Mouse (Mus musculus) CH12.LX (cell line): ENCODE data around the gene Mrps18c. TPM values are rescaled to one million over a fixed set of nuclear protein-coding genes. Genes with fewer than 3 reads are reported as not detected.

ENCODE experiments used
- DNase-seq: peaks from one replicate; pipeline ENCODE4 v3.0.0-alpha.2; 2013; ENCODE audit errors: extremely low read depth
- H3K27ac ChIP-seq: 2 replicates; pipeline ENCODE4 v1.5.1; 2012; ENCODE audit warnings: low read depth, mild to moderate bottlenecking, control low read depth, moderate library complexity; ENCODE audit not compliant: insufficient read depth
- H3K27me3 ChIP-seq: replicated peaks from 2 replicates; pipeline ENCODE3; 2012; ENCODE audit warnings: inconsistent platforms
- H3K36me3 ChIP-seq, 2 experiments: replicated peaks in 1 of 2; 2 replicates each; pipeline versions ENCODE3 to v1.6.1; 2012; ENCODE audit warnings: inconsistent platforms in 1 of 2, low read length in 1 of 2, mild to moderate bottlenecking in 1 of 2, mixed read lengths in 1 of 2, moderate library complexity in 1 of 2; ENCODE audit not compliant: control insufficient read depth in 1 of 2, insufficient read depth in 1 of 2
- H3K4me1 ChIP-seq, 2 experiments: 2 replicates each; pipeline ENCODE4 v1.6.1; 2012; ENCODE audit warnings: inconsistent platforms in 1 of 2, moderate library complexity in 1 of 2; ENCODE audit not compliant: insufficient read depth in 2 of 2, control insufficient read depth in 1 of 2
- H3K4me2 ChIP-seq: 2 replicates; pipeline ENCODE4 v1.6.1; 2012; ENCODE audit warnings: low read depth, mild to moderate bottlenecking, control low read depth; ENCODE audit not compliant: poor library complexity, insufficient read depth, severe bottlenecking
- H3K4me3 ChIP-seq, 3 experiments: fragments of 150-350 bp in 1 of 3; sonication (generic) in 1 of 3; replicated peaks in 1 of 3; 2 replicates each; pipeline versions ENCODE3 to v1.5.1; 2011 to 2012; ENCODE audit warnings: low read depth in 2 of 3, low read length in 2 of 3, mild to moderate bottlenecking in 2 of 3, moderate library complexity in 2 of 3, control low read depth in 1 of 3, improper control_type of control experiment in 1 of 3, inconsistent platforms in 1 of 3, mixed read lengths in 1 of 3; ENCODE audit not compliant: poor library complexity in 1 of 3
- H3K79me2 ChIP-seq: replicated peaks from 2 replicates; pipeline ENCODE4 v1.6.1; 2012; ENCODE audit warnings: mild to moderate bottlenecking, moderate library complexity; ENCODE audit not compliant: control insufficient read depth, poor library complexity, insufficient read depth, severe bottlenecking; ENCODE audit errors: extremely low read depth
- H3K9ac ChIP-seq: 2 replicates; pipeline ENCODE4 v1.6.1; 2012; ENCODE audit warnings: low read depth, mild to moderate bottlenecking, control low read depth, moderate library complexity; ENCODE audit not compliant: insufficient read depth
- H3K9me3 ChIP-seq: replicated peaks from 2 replicates; pipeline ENCODE3; 2012; ENCODE audit warnings: low read length, inconsistent platforms, mixed read lengths
- BHLHE40 ChIP-seq: IDR thresholded peaks from 2 replicates; pipeline ENCODE4 v1.6.1; 2011; ENCODE audit warnings: mild to moderate bottlenecking, low read depth, low read length, improper control_type of control experiment
- CTCF ChIP-seq, 2 experiments: IDR thresholded peaks in 1 of 2; conservative IDR thresholded peaks in 1 of 2; 2 replicates each; pipeline ENCODE4 v1.5.1; 2011 to 2012; ENCODE audit warnings: low read depth in 2 of 2, low read length in 2 of 2, improper control_type of control experiment in 1 of 2, inconsistent platforms in 1 of 2, mild to moderate bottlenecking in 1 of 2, moderate library complexity in 1 of 2
- EP300 ChIP-seq: IDR thresholded peaks from 2 replicates; pipeline ENCODE4 v1.6.1; 2011; ENCODE audit warnings: low read length, improper control_type of control experiment
- ETS1 ChIP-seq: conservative IDR thresholded peaks from 2 replicates; pipeline ENCODE4 v1.6.1; 2012; ENCODE audit warnings: low read depth, mild to moderate bottlenecking, inconsistent platforms, low read length, improper control_type of control experiment, moderate library complexity
- GABPA ChIP-seq: IDR thresholded peaks from 2 replicates; pipeline ENCODE4 v1.6.1; 2012; ENCODE audit warnings: low read depth, low read length, improper control_type of control experiment, inconsistent platforms; ENCODE audit not compliant: insufficient replicate concordance
- MAZ ChIP-seq: IDR thresholded peaks from 2 replicates; pipeline ENCODE4 v1.6.1; 2012; ENCODE audit warnings: low read depth, mild to moderate bottlenecking, inconsistent platforms, low read length, improper control_type of control experiment, moderate library complexity
- MXI1 ChIP-seq: IDR thresholded peaks from 2 replicates; pipeline ENCODE4 v1.6.1; 2011; ENCODE audit warnings: mild to moderate bottlenecking, low read depth, low read length, improper control_type of control experiment
- PAX5 ChIP-seq: IDR thresholded peaks from 2 replicates; pipeline ENCODE4 v1.6.1; 2012; ENCODE audit warnings: low read length, inconsistent platforms, mixed read lengths
- POLR2A ChIP-seq: IDR thresholded peaks from 2 replicates; pipeline ENCODE4 v1.6.1; 2011; ENCODE audit warnings: low read depth, mild to moderate bottlenecking, improper control_type of control experiment, low read length
- POLR2AphosphoS2 ChIP-seq: IDR thresholded peaks from 2 replicates; pipeline ENCODE4 v1.6.1; 2011; ENCODE audit warnings: low read depth, low read length, improper control_type of control experiment
- RCOR1 ChIP-seq: conservative IDR thresholded peaks from 2 replicates; pipeline ENCODE4 v1.6.1; 2012; ENCODE audit warnings: low read depth, mild to moderate bottlenecking, inconsistent platforms, low read length, improper control_type of control experiment
- SIN3A ChIP-seq: IDR thresholded peaks from 2 replicates; pipeline ENCODE4 v1.6.1; 2012; ENCODE audit warnings: low read length, improper control_type of control experiment, inconsistent platforms
- SMC3 ChIP-seq: IDR thresholded peaks from 2 replicates; pipeline ENCODE4 v1.6.1; 2011; ENCODE audit warnings: low read depth, low read length, improper control_type of control experiment
- TBP ChIP-seq: conservative IDR thresholded peaks from 2 replicates; pipeline ENCODE4 v1.6.1; 2011; ENCODE audit warnings: low read depth, low read length, improper control_type of control experiment
- TCF12 ChIP-seq: IDR thresholded peaks from 2 replicates; pipeline ENCODE4 v1.6.1; 2014; ENCODE audit warnings: low read depth, mild to moderate bottlenecking, inconsistent platforms, low read length, improper control_type of control experiment
- USF2 ChIP-seq: conservative IDR thresholded peaks from 2 replicates; pipeline ENCODE4 v1.6.1; 2011; ENCODE audit warnings: low read depth, low read length, improper control_type of control experiment
- ZC3H11A ChIP-seq: IDR thresholded peaks from 2 replicates; pipeline ENCODE4 v1.6.1; 2012; ENCODE audit warnings: low read depth, mild to moderate bottlenecking, inconsistent platforms, low read length, improper control_type of control experiment
- ZMIZ1 ChIP-seq: IDR thresholded peaks from 2 replicates; pipeline ENCODE4 v1.6.1; 2012; ENCODE audit warnings: low read depth, mild to moderate bottlenecking, inconsistent platforms, low read length, improper control_type of control experiment
- dilution Hi-C: fragments of 300-500 bp; cut with MboI; formaldehyde crosslinking; loops from 2 replicates; pipeline ENCODE4 v1.14.3; 2020; ENCODE audit warnings: low sequenced_read_pairs; ENCODE audit not compliant: extremely low pct_unique_long_range_greater_than_20kb, extremely low pct_ligation_motif_present
- in situ Hi-C: fragments of 300-500 bp; cut with MboI; formaldehyde crosslinking; loops from 3 replicates; pipeline ENCODE4 v1.14.3; 2019; ENCODE audit warnings: low sequenced_read_pairs, low pct_ligation_motif_present, low pct_unique_long_range_greater_than_20kb, mixed read lengths
- polyA plus RNA-seq: library from polyadenylated mRNA; unstranded; fragments of >175 nt; gene quantifications from 2 replicates; pipeline ENCODE4 v1.2.1, GENCODE M21; 2012; ENCODE audit warnings: low read depth; ENCODE audit not compliant: insufficient read length
- total RNA-seq, 2 experiments: library from RNA; depleted of rRNA; stranded (reverse); fragments of 300-350 nt in 1 of 2; fragments of >200 nt in 1 of 2; gene quantifications; 2 replicates each; pipeline ENCODE4 v1.2.3; 2012 to 2014

The Mrps18c gene
- total and polyA plus RNA-seq, 3 experiments: 87.2 to 216 (median 111) TPM

GRCm38 (mm10) chr5:100835862-100836538 is 37.6 kb downstream of the Mrps18c start:
- no peak overlapping the region for H3K4me3 ChIP-seq
- H3K27me3 ChIP-seq: no peaks in the 10 kb centered on the region
- in situ Hi-C loops: no loop called here
- H3K36me3 ChIP-seq: no peaks in the 10 kb centered on the region
- no peaks in the 10 kb centered on the region; a peak in 1 of 4 replicates for H3K4me1 ChIP-seq
- no peak overlapping the region for H3K9ac ChIP-seq
- TF ChIP-seq TBP (no peak), CTCF (conservative IDR thresholded peaks at IDR 0.05 in 1 of 2, IDR thresholded peaks at IDR 0.05 in 1 of 2; ENCODE audit: low read depth in 2 of 2, low read length in 2 of 2) (no peak), EP300 (no peak), TCF12 (no peak), ZC3H11A (no peak), ETS1 (no peak), USF2 (no peak)
- H3K27ac ChIP-seq: no peak overlapping the region
- peaks cover 5% of the 10 kb centered on the region for H3K9me3 ChIP-seq
- no peaks in the 10 kb centered on the region for H3K79me2 ChIP-seq
- no peak overlapping the region for H3K4me2 ChIP-seq
- DNase-seq: no peak
- dilution Hi-C loops: no loop called here

DNA sequence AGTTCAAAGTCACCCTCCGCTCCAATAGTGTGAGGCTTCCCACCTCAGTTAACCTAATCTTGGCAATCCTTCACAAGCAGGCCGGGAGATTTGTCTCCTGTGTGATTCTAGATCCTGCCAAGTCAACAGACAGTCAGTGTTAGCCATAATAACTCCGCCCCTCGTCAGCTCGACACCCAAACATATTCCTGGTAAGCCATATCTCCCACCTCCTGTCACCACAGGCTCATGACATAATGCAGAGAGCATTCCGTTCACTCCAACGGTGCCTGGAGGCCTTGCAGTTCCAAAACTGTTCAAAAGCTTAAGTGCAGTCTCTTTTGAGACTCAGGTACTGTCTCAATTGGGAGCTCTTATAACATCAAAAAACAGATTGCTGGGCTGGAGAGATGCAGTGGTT is 39.5 kb downstream of the Mrps18c start:
- DNase-seq: no peak
- H3K27me3 ChIP-seq: no peaks in the 10 kb centered on the region
- H3K4me3 ChIP-seq: no peak overlapping the region
- in situ Hi-C loops (no loop called here), dilution Hi-C loops (no loop called here)
- H3K4me2 ChIP-seq: no peak overlapping the region
- no peaks in the 10 kb centered on the region for H3K36me3 ChIP-seq
- peaks cover 15% of the 10 kb centered on the region for H3K9me3 ChIP-seq
- no peak overlapping the region for H3K9ac ChIP-seq
- H3K79me2 ChIP-seq: no peaks in the 10 kb centered on the region
- no peak overlapping the region for H3K27ac ChIP-seq
- no peak for TF ChIP-seq MXI1
- no peak for TF ChIP-seq PAX5
- no peak for TF ChIP-seq ZC3H11A
- no peak for TF ChIP-seq POLR2A
- no peak for TF ChIP-seq POLR2AphosphoS2
- no peaks in the 10 kb centered on the region; a peak in 1 of 4 replicates for H3K4me1 ChIP-seq

DNA sequence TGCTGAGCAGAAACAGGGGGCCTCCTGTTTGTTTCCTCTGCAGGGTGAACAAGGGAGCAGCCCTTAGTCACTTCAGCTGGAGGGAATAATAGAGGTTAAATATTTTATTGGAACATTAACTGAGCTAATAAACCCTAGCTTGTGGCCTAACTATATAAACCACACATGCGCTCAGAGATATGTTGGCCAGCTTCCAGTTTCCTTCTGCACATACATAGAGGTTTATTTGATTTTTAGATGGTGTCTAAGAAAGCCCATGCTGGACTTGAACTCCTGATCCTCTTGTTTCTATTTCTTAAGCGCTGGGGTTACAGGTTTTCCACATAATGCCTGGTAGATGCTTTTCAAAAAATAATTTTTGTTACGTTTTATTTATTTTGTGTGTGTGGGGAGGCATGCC is 46.1 kb downstream of the Mrps18c start:
- no peak for DNase-seq
- dilution Hi-C loops (no loop called here), in situ Hi-C loops (no loop called here)
- Histone ChIP-seq H3K4me1 (peaks cover 0 to 11% of the 10 kb centered on the region in 2 experiments), H3K4me3 (no peak overlapping the region), H3K27ac (no peak overlapping the region), H3K36me3 (no peaks in the 10 kb centered on the region), H3K9me3 (peaks cover 11% of the 10 kb centered on the region), H3K27me3 (peaks cover 21% of the 10 kb centered on the region), H3K4me2 (no peak overlapping the region), H3K79me2 (no peaks in the 10 kb centered on the region), H3K9ac (no peak overlapping the region)
- TF ChIP-seq MAZ (no peak), ZMIZ1 (no peak), SMC3 (no peak), SIN3A (no peak), BHLHE40 (no peak), GABPA (no peak), TCF12 (no peak), RCOR1 (no peak)
